Mouse (Mus musculus) embryonic stem cell, embryonic (primary cell): ENCODE data around the gene Vmn1r89.

ENCODE experiments used
- CTCF ChIA-PET, 4 experiments: fragments of 300-600 bp in 2 of 4; fragments of 350-600 bp in 2 of 4; sonication (Branson Sonifier 250); formaldehyde crosslinking; loops; one replicate each; lab custom pipeline; 2022; ENCODE audit warnings: inconsistent platforms in 2 of 4; lab: Charles Lee
- POLR2A ChIA-PET, 4 experiments: fragments of 300-600 bp in 2 of 4; fragments of 350-600 bp in 2 of 4; sonication (Branson Sonifier 250); formaldehyde crosslinking; loops; one replicate each; lab custom pipeline; 2022; ENCODE audit warnings: antibody characterized with exemption in 4 of 4, inconsistent platforms in 1 of 4; lab: Charles Lee

Vmn1r89 gene

GRCm38 (mm10) chr7:13212720-13213119, at the start of gene Vmn1r89:
Gene Vmn1r89, plus strand, starts transcription at chr7:13213020.
- CTCF ChIA-PET, result no interaction called here

GRCm38 (mm10) chr7:13260746-13261700, 48.2 kb downstream of the Vmn1r89 start:
- POLR2A ChIA-PET, result no interaction called here
- CTCF ChIA-PET, result interaction anchor here in 1 of 4 experiments (0.6 kb wide), 1 partner anchor 203 kb away, joined by 3 read pairs; no protein-coding TSS in a partner anchor

More at GRCm38 (mm10) chr7:13212720-13213119, at the start of gene Vmn1r89:
- POLR2A ChIA-PET, result no interaction called here

- ChIA-PET CTCF (no interaction called here), POLR2A (interaction anchor here in 1 of 4 experiments (1.0 kb wide), 1 partner anchor 25 kb away, joined by 3 read pairs; no protein-coding TSS in a partner anchor)
These were observed 51.0 kb downstream of the Vmn1r89 start for GRCm38 (mm10) chr7:13263851-13264250.

GRCm38 (mm10) chr7:13264396-13264795, 51.6 kb downstream of the Vmn1r89 start:
- ChIA-PET CTCF (no interaction called here), POLR2A (interaction anchor here in 1 of 4 experiments (1.0 kb wide), 1 partner anchor 24 kb away, joined by 3 read pairs; no protein-coding TSS in a partner anchor)

- POLR2A ChIA-PET, result no interaction called here
- CTCF ChIA-PET, result no interaction called here
These were observed 56.0 kb downstream of the Vmn1r89 start for GRCm38 (mm10) chr7:13268749-13269260.

GRCm38 (mm10) chr7:13269394-13269793, 56.6 kb downstream of the Vmn1r89 start:
- CTCF ChIA-PET, result no interaction called here
- POLR2A ChIA-PET, result interaction anchor here in 1 of 4 experiments (1.1 kb wide), 1 partner anchor 11 kb away, joined by 4 read pairs; no protein-coding TSS in a partner anchor
